Mouse (Mus musculus) myocyte (in vitro differentiated cells): ENCODE data around the gene Ampd3. TPM values are rescaled to one million over a fixed set of nuclear protein-coding genes. Genes with fewer than 3 reads are reported as not detected.

ENCODE experiments used
- H3K27me3 ChIP-seq: one replicate; pipeline ENCODE4 v1.6.1; 2011; ENCODE audit not compliant: control insufficient read depth, insufficient read depth, insufficient read length
- H3K36me3 ChIP-seq: one replicate; pipeline ENCODE4 v1.6.1; 2011; ENCODE audit not compliant: control insufficient read depth, insufficient read depth
- H3K4me2 ChIP-seq: one replicate; pipeline ENCODE4 v1.6.1; 2011; ENCODE audit warnings: low read depth, control low read depth
- H3K4me3 ChIP-seq: one replicate; pipeline ENCODE4 v1.5.1; 2011; ENCODE audit warnings: mild to moderate bottlenecking, control low read depth, moderate library complexity
- H3K79me2 ChIP-seq: one replicate; pipeline ENCODE4 v1.6.1; 2011; ENCODE audit not compliant: control insufficient read depth, insufficient read depth
- H3ac ChIP-seq: one replicate; pipeline ENCODE4 v1.6.1; 2011; ENCODE audit not compliant: control insufficient read depth, insufficient read length
- CEBPB ChIP-seq: IDR thresholded peaks from 2 replicates; pipeline ENCODE4 v1.6.1; 2011; ENCODE audit warnings: mild to moderate bottlenecking, moderate library complexity; ENCODE audit not compliant: poor library complexity, insufficient read depth, severe bottlenecking
- E2F4 ChIP-seq: IDR thresholded peaks from one replicate; pipeline ENCODE4 v1.6.1; 2011; ENCODE audit warnings: mild to moderate bottlenecking, control low read depth, moderate library complexity; ENCODE audit not compliant: insufficient read depth
- MAX ChIP-seq: IDR thresholded peaks from one replicate; pipeline ENCODE4 v1.6.1; 2011; ENCODE audit warnings: low read depth, mild to moderate bottlenecking, control low read depth
- MYOD1 ChIP-seq, 3 experiments: IDR thresholded peaks; one replicate each; pipeline ENCODE4 v1.6.1; 2011; ENCODE audit warnings: control low read depth in 2 of 3, low read depth in 2 of 3, mild to moderate bottlenecking in 2 of 3, moderate library complexity in 1 of 3; ENCODE audit not compliant: insufficient read length in 2 of 3, control insufficient read depth in 1 of 3
- MYOG ChIP-seq, 3 experiments: IDR thresholded peaks; one replicate each; pipeline ENCODE4 v1.6.1; 2011; ENCODE audit warnings: control low read depth in 2 of 3, low read depth in 2 of 3, mild to moderate bottlenecking in 2 of 3; ENCODE audit not compliant: insufficient read length in 2 of 3, control insufficient read depth in 1 of 3, insufficient read depth in 1 of 3
- POLR2A ChIP-seq: IDR thresholded peaks from one replicate; pipeline ENCODE4 v1.6.1; 2011; ENCODE audit warnings: low read depth, mild to moderate bottlenecking, control low read depth, moderate library complexity; ENCODE audit not compliant: insufficient read length
- POLR2AphosphoS2 ChIP-seq: IDR thresholded peaks from one replicate; pipeline ENCODE4 v1.6.1; 2011; ENCODE audit warnings: low read depth, control low read depth; ENCODE audit not compliant: insufficient read length
- REST ChIP-seq: IDR thresholded peaks from one replicate; pipeline ENCODE4 v1.6.1; 2011; ENCODE audit warnings: mild to moderate bottlenecking, control low read depth, moderate library complexity; ENCODE audit not compliant: insufficient read depth, insufficient read length
- SRF ChIP-seq: IDR thresholded peaks from one replicate; pipeline ENCODE4 v1.6.1; 2011; ENCODE audit warnings: low read depth; ENCODE audit not compliant: control insufficient read depth, insufficient read length
- TCF12 ChIP-seq: IDR thresholded peaks from one replicate; pipeline ENCODE4 v1.6.1; 2011; ENCODE audit warnings: mild to moderate bottlenecking, control low read depth; ENCODE audit not compliant: poor library complexity, insufficient read depth, severe bottlenecking
- TCF3 ChIP-seq: IDR thresholded peaks from one replicate; pipeline ENCODE4 v1.6.1; 2011; ENCODE audit warnings: low read depth, control low read depth; ENCODE audit not compliant: insufficient read length
- USF1 ChIP-seq: IDR thresholded peaks from one replicate; pipeline ENCODE4 v1.6.1; 2011; ENCODE audit warnings: low read depth, mild to moderate bottlenecking, control low read depth, moderate library complexity
- polyA plus RNA-seq: library from polyadenylated mRNA; unstranded; fragments of >200 nt; fragmentation: generic; extraction: Trizol; gene quantifications from one replicate; pipeline ENCODE4 v1.2.1, GENCODE M21; 2012; ENCODE audit warnings: missing spikeins

Gene Ampd3
- polyA plus RNA-seq, 1 experiment: 8.2 TPM

DNA sequence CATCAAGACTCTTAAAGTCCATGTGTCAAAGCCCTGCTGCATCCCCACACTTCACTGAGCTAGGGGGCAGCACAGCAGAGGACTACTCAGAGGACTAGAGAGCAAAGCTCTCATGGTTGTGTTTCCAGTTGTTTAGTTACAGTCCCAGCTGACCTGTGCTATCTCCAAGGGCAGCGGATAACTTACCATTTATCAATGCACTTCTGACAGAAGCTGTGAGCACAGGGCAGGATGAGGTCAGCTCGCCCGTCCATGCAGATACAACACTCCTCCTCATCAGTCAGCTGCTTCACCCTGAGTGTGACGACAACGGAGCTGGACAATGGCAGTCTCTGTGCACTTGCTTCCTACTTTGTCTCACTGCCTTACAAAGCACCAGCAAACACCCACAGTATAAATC, 53.1 kb downstream of the Ampd3 start:
- Histone ChIP-seq H3ac (no peak overlapping the region), H3K27me3 (no peaks in the 10 kb centered on the region), H3K4me3 (no peak overlapping the region), H3K36me3 (no peaks in the 10 kb centered on the region), H3K79me2 (no peaks in the 10 kb centered on the region), H3K4me2 (peak overlapping the region; percentile 26)
- TF ChIP-seq E2F4 (no peak), POLR2A (no peak), TCF3 (no peak), SRF (no peak), MYOD1 (IDR thresholded peaks at IDR 0.05; ENCODE audit: control insufficient read depth in 1 of 3, insufficient read length in 2 of 3, low read depth in 2 of 3) (no peak), MYOG (IDR thresholded peaks at IDR 0.05; ENCODE audit: control insufficient read depth in 1 of 3, insufficient read depth in 1 of 3, insufficient read length in 2 of 3, low read depth in 2 of 3) (no peak)

- no peak overlapping the region for H3K4me3 ChIP-seq
- peak overlapping the region; percentile 26 for H3K4me2 ChIP-seq
Observed at GRCm38 (mm10) chr7:110821653-110822052, 53.6 kb downstream of the Ampd3 start.

GRCm38 (mm10) chr7:110822055-110822454, 54.0 kb downstream of the Ampd3 start:
- H3K4me2 ChIP-seq: no peak overlapping the region
- H3ac ChIP-seq: no peak overlapping the region

More at GRCm38 (mm10) chr7:110821653-110822052, 53.6 kb downstream of the Ampd3 start:
- H3K36me3 ChIP-seq: no peaks in the 10 kb centered on the region
- H3K79me2 ChIP-seq: no peaks in the 10 kb centered on the region
- no peak overlapping the region for H3ac ChIP-seq
- H3K27me3 ChIP-seq: no peaks in the 10 kb centered on the region
- TF ChIP-seq REST: no peak
- TF ChIP-seq POLR2AphosphoS2: no peak
- no peak for TF ChIP-seq MYOD1 (IDR thresholded peaks at IDR 0.05; ENCODE audit: control insufficient read depth in 1 of 3, insufficient read length in 2 of 3, low read depth in 2 of 3)
- no peak for TF ChIP-seq POLR2A
- TF ChIP-seq CEBPB: no peak
- no peak for TF ChIP-seq USF1
- no peak for TF ChIP-seq SRF
- TF ChIP-seq E2F4: no peak
- TF ChIP-seq TCF12: no peak
- TF ChIP-seq TCF3: no peak
- TF ChIP-seq MAX: no peak
- TF ChIP-seq MYOG (IDR thresholded peaks at IDR 0.05; ENCODE audit: control insufficient read depth in 1 of 3, insufficient read depth in 1 of 3, insufficient read length in 2 of 3, low read depth in 2 of 3): no peak

GRCm38 (mm10) chr7:110823076-110823475, 55.1 kb downstream of the Ampd3 start:
- TF ChIP-seq TCF3 (no peak), MYOG (IDR thresholded peaks at IDR 0.05; ENCODE audit: control insufficient read depth in 1 of 3, insufficient read depth in 1 of 3, insufficient read length in 2 of 3, low read depth in 2 of 3) (no peak), SRF (no peak), POLR2AphosphoS2 (no peak), USF1 (no peak), TCF12 (no peak), E2F4 (no peak), CEBPB (no peak), REST (no peak)
- Histone ChIP-seq H3ac (no peak overlapping the region), H3K4me3 (no peak overlapping the region), H3K36me3 (peaks cover 5% of the 10 kb centered on the region), H3K27me3 (no peaks in the 10 kb centered on the region), H3K79me2 (no peaks in the 10 kb centered on the region), H3K4me2 (peak overlapping the region; percentile 57)

More at GRCm38 (mm10) chr7:110822055-110822454, 54.0 kb downstream of the Ampd3 start:
- Histone ChIP-seq H3K79me2 (no peaks in the 10 kb centered on the region), H3K4me3 (no peak overlapping the region), H3K36me3 (peaks cover 1% of the 10 kb centered on the region), H3K27me3 (no peaks in the 10 kb centered on the region)
- TF ChIP-seq USF1 (no peak), TCF3 (no peak), E2F4 (no peak), MYOG (IDR thresholded peaks at IDR 0.05; ENCODE audit: control insufficient read depth in 1 of 3, insufficient read depth in 1 of 3, insufficient read length in 2 of 3, low read depth in 2 of 3) (no peak), CEBPB (no peak), TCF12 (no peak), POLR2AphosphoS2 (no peak), MAX (no peak), MYOD1 (IDR thresholded peaks at IDR 0.05; ENCODE audit: control insufficient read depth in 1 of 3, insufficient read length in 2 of 3, low read depth in 2 of 3) (no peak), POLR2A (no peak), SRF (no peak), REST (no peak)

DNA sequence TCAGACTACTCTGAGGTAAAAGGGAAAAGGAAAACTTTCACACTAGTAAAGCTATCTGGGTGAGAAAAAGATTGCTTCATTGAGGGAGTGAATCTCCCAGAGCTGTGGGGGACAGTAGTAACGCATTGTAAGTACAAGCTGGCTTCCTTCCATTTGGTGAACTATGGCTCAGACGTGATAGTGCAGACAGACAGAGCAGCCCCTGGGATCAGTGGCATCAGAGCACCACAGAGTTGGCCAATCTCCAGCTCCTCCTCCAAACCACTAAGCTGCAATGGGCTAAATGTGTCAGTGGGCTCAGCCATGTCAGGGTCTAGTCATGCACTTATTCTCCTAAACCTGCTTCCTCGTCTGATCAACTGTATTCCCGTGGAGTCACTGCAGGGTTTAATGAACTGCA, 55.6 kb downstream of the Ampd3 start:
- H3K36me3 ChIP-seq: peaks cover 5% of the 10 kb centered on the region

More for the DNA sequence above, 55.6 kb downstream of the Ampd3 start:
- Histone ChIP-seq H3K79me2 (no peaks in the 10 kb centered on the region), H3K27me3 (no peaks in the 10 kb centered on the region), H3K4me3 (no peak overlapping the region), H3ac (no peak overlapping the region), H3K4me2 (peak overlapping the region; percentile 57)
- no peak for TF ChIP-seq POLR2A
- no peak for TF ChIP-seq POLR2AphosphoS2
- TF ChIP-seq REST: no peak
- TF ChIP-seq SRF: no peak
- TF ChIP-seq TCF3: no peak
- no peak for TF ChIP-seq TCF12
- no peak for TF ChIP-seq USF1
- no peak for TF ChIP-seq MAX
- no peak for TF ChIP-seq MYOG (IDR thresholded peaks at IDR 0.05; ENCODE audit: control insufficient read depth in 1 of 3, insufficient read depth in 1 of 3, insufficient read length in 2 of 3, low read depth in 2 of 3)
- TF ChIP-seq MYOD1 (IDR thresholded peaks at IDR 0.05; ENCODE audit: control insufficient read depth in 1 of 3, insufficient read length in 2 of 3, low read depth in 2 of 3): no peak
- no peak for TF ChIP-seq E2F4
- TF ChIP-seq CEBPB: no peak
